Mouse (Mus musculus) ZHBTc4 (cell line): Measurements from ENCODE around the gene Lgr5.
A peak's percentile ranks its signal among the peaks of the same experiment; 100 is the strongest.

Experiments used
- DNase-seq: peaks from one replicate; pipeline ENCODE4 v3.0.0-alpha.2; 2011; ENCODE audit warnings: low read depth, low spot score

Gene Lgr5

DNA sequence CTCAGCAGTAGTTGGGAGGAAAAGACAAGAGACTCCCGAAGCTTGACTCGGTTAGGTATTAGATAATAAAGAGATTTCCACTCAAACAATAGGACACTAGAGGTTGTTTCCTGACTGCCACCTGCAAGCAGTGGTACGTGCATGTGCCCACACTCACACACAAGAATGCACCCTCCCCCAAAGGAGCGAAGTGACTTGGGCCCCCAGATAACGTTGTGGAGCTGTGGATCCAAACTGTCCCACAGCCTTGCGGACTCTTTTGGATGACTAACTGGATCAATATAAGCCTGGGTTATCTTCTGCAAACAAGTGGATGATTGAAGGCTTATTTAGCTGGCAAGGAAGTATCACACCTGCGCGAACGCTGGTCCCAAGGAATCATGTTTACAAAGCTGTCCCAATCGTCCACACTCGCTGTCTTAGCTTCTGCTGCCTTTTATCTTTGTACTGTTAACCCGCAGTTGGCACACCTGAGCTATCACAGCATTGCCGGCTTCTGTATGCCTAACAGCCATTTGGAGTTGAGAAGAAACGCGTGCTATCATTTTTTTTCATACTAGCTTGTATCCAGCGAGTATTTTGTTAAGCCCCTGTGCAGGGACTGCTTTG is 81.8 kb downstream of the Lgr5 start:
- DNase-seq, result no peak

DNA sequence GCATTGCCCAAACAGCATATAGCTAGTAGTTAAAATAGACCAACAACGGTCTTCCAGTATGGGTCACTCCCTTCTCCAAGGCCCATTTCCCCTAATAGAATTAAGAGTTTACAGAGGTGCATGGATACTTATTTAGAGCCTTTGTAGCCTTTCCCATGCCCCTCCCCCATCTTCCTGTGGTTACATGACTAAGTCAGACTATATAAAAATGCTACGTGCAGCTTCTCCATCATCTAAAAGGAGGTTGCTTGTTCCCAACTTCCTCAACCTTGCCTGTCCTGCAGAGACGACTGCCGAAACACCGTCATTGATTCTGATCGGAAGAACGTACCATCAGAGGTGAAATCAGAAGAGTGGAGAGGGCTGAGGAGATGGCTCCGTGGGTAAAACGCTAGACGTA is 82.4 kb downstream of the Lgr5 start:
- DNase-seq, result no peak

DNA sequence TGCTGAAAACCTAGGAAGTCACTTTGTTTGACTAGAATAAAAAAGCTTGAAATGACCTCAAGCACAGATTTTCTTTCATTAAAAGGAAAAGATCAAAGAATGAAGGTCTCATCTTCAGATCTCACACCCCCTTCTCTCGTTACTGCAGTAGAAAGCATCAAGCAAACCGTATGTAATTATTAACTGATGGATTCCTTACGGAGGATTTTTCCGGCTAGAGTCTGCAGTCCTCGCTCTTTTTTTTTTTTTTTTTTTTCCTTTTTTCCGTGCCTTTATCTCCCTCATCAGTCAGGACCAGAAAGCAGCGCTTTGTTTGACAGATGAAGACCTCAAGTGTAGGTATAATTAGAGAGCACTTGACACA is 93.8 kb downstream of the Lgr5 start:
- no peak for DNase-seq

DNA sequence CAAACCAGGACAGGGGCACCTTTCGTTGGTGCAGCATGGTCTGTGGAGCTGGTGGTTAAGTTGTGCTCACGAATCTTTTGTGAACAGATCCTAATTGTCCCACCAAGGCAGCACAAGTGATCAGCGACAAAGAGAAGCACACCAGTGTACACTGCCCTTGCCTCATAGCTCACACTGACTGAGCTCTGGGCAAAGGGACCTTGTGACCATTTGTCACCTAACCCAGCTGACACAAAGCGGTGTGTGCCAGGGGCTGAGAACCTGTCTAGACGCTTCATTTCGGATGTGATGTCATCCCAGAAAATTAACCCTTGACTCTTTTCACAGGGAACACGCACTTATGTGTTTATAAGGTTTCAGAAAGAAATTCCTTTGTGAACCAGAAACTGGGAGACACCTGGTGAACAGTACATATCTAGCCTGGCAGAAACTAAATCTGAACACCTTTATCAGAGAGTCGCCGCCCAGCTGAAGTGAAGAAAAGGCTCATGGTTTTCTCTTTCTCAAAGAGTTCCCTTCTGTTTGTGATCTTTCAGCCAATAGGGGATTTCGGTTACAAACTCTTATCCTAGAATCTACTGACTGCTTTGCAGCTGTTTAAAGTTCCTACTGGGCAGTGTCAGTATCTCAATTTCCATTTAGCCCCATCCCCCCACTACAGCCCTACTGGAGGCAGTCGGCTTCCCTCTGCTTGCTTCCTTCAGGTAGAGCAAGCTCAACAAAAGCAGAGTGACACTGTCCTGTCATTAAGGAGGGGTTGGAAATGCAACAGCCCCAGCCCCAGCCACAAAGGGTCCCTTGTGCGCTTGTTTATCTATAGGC is 94.4 kb downstream of the Lgr5 start:
- DNase-seq, result no peak

DNA sequence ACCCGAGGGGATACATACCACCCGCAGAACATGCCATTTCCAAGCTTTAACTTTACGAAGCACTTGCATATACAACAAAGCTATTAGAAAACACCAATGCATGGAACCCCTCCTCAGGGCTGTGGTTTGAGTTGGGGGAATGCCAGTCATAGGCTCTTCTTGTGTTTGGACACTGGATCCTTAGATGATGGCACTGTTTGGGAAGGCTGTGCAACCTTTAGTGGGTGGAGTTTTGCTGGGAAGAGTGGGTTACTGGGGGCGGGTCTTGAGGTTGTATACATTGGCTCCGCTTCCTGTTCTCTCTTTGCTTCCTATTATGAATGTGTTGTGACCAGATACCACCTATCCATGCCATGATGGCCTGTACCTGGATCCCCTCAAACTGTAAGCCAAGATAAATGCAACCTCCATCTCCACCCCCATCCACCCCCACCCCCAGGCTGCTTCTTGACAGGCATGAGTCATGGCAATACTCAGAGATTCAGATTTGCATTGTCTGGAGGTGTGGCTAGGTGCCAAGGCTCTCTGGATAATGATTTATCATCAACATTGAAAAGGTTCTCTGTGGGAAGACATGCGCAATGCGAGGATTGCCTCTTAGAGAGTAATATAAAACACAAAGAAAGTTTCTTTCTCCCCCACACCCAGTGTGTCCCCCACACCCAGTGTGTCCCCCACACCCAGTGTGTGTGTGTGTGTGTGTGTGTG is 95.6 kb downstream of the Lgr5 start:
- DNase-seq, result no peak

DNA sequence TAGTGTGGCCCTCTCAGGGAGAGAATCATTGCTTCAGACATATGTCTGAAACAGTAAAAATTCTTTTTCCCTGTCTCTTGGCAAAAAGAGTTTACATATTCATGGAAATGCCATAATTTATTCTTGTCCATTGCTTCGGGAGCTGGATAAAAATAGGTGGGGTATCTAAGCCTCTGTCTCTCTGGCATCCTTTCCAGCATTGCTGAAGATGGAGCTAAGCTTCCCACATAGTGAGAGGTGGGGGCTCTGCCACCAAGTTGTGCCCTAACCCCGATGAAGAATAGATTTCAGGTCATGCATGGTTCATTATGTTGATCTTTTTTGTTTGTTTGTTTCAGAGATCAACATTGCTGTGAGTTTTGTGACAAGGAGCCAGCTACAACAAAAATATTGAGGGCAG is 102.0 kb downstream of the Lgr5 start:
- no peak for DNase-seq

DNA sequence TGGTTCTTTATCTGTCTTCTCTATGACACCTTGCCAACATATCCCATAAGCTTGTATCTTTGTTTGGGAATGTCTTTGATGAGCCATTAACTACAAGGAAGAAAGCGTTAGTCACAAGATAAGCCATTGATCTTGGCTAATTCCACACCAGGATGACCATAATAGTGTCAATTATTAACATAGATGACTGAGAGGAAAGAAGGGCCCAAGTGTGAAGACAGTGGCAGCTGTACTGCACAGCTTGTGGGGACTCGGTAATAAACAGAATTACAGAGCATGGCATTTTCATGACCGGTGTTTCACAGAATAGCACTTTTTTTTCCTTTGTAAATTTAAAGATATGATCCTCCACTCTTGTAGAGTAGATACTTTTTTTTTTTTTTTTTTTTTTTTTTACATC is 102.9 kb downstream of the Lgr5 start:
- no peak for DNase-seq

DNA sequence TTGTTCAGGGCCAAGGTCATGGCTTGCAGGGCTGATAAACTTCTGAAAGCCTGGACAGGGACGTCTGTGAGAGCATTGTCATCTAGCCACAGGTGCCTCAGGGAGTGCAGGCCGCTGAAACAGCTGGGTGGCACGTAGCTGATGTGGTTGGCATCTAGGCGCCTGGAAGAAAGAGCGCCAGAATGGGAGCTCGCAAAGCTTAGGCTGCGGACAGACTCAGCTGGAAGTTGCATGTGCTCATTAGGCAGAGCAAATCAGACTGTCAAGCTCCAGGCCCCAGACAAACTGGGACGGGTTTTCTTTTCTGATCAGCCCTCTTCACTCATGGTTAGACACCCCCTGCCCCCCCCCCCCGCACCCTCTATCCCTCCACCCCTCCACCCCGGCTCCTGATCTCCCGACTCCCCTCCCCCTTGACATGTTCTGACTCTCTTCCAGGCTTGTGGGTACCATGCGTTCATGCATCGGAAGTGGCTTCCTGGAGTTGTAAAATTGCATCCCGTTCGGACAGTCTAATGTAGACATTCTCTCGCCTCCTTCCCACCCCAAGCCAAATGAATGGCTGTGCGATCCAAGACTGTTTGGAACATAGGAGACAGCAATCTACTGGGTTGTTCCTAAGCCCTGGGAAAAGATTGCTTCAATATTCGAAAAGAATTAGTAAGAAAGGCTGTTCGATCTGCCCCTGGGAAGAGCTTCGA is 109.0 kb downstream of the Lgr5 start:
- DNase-seq, result no peak

DNA sequence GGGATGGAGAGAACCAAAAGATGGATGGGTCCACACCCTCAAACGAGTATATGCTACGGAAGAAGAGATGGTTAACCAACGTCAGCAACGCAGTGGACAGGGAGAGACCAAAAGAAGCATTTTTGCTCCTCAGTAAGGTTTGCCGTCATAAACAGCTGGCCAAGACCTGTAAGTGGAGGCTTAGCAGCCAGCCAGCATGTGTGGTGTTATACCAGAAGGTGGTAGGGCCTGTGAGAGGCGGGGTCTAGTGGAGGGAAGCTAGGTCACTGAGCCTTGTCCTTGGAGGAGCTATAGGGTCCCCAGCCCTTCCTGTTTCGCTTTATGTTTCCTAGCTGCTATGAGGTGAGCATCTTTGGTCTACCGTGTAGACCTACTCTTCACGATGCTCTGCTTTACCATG is 111.1 kb downstream of the Lgr5 start:
- no peak for DNase-seq

DNA sequence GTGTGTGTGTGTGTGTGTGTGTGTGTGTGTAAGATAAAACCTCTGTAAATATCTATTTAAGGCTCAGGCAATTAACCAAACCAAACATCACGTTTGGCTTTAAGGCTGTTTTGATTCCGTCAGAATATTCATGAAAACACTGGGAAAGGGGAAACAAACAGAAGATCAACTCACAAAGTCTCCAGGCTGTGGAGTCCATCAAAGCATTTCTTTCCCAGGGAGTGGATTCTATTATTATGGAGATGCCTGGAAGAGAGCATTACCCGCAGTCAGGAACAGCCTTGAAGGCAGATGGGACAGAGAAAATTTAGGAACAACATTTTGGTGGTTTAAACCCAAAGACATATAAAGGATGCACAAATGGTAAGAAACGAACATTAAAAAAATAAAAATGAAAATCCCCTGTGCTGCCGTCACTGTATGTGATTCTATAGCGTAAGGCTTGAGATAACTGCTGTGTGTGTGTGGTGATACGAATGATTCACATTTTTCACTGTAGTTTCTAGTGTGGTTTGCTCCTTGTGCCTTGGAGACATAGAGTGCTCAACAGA is 112.5 kb downstream of the Lgr5 start:
- DNase-seq, result peak; percentile 60

DNA sequence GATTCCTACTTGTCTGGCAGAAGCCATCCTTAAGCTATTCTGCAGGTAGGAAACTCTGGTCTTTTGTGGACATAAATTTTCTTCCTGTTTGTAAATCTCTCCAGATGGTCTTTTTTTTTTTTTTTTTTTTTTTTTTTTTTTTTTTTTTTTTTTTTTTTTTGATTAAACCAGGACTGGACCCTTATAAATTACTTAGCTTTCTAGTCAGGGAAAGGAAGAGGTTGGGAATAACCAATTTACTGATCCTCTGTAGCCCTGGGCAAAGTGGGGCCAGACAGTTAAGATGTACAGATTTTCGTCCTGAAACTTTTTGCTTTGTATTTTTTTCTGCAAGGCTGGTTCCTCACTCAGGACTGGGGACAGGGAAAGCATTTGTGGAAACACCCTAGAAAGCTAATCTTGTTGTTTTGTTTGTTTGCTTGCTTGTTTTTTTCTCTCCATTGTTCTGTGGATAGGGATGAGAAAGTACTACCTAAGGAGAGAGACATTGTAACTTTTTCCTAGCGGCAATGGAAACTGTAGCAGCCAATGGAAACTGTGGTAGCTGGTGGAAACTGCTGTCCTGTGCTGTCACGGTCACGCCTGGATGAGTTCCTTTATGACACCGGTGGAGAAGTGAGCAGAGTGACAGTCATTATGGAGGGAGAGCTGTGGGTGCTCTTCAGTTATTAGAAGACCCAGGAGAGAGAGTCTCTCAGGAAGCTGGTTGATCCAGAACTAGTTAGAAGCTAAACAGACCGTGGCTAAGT is 114.2 kb downstream of the Lgr5 start:
- DNase-seq, result no peak

DNA sequence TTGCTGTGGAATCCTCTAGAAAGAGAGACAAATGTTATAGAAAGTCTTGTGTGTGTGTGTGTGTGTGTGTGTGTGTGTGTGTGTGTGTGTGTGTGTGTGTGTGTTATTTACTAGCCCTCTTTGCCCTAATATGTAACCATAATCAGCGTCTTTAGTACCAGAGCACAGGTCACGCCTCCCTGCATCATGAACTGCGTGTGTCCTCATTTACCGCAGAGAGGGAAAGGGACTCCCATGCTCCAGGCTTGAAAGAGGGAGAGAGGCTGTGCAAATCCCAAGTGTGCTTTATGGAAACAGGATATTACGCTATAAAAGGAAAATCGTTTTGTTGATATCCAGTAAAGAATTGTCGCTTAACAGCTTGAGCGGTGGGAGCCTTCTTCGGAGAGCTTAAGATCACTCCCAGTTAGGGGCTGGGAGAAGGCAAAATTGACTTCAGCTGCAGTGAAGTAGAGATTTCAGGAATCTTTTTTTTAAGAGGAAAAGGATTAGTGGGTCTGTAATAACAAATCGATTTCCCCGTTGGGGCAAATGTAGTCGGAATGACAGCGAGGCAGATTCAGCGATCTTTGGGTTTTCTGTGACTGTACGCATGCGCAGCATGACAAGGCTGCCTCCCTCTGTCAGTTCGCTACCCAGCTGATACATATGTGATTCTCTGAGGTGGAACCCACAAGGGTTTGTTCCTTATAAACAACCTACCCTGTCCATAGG is 116.8 kb downstream of the Lgr5 start:
- DNase-seq, result no peak

DNA sequence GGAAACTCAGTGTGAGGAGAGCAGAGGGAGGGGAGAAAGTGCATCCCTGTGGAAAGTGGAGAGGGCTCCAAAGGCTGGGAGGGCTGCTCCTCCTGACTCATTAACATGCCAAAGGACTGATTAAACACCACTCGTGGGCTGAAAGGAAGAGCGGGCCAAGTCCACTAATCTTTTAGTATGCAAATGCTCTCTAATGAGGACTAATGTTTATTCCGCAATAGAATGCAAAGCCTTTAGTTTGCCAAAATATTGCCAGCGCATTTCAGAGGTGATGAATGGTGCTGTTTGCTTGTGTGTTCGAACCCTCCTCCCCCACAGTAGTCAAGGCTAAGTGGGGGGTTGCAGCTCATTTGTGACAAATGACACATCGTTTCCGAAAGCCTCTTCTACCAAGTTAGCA is 118.5 kb downstream of the Lgr5 start:
- peak; percentile 89 for DNase-seq

DNA sequence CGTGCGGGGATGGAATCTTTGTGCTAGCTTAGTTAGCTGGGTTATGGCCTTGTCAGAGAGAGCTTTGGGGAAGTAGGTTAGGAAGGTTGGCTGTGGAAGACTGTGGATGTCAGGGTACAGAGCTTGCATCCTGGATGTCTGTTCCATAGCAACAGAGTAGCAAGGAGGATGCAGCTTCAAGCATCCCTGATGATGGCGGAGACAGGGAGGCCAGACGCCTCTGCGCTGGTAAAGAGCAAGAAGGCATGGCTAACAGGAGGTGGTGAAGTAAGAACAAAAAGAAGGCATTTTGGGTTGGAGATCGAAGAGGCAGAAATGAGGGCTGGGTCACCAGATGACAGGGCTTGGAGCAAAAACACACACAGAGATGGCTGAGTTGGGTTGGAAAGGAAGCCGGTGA is 118.9 kb downstream of the Lgr5 start:
- DNase-seq, result no peak

DNA sequence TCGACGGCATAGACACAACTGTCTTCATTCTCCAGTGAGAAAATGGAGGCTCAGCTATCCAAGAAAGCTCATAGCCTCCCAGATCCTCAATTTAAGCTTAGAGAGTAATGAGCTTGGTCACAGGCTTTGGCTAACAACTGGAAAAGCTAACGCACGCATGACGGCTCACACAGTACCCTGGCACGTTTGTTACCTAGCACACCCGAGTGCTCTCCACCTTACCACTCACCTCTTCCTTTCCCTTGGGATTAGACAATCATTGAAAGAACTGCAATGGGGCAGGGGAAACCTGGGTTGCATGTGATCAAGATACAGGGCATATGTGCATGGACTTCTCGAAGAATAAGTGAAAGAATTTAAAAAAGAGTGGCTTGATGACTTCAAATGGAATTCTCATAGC is 119.6 kb downstream of the Lgr5 start:
- DNase-seq, result no peak

DNA sequence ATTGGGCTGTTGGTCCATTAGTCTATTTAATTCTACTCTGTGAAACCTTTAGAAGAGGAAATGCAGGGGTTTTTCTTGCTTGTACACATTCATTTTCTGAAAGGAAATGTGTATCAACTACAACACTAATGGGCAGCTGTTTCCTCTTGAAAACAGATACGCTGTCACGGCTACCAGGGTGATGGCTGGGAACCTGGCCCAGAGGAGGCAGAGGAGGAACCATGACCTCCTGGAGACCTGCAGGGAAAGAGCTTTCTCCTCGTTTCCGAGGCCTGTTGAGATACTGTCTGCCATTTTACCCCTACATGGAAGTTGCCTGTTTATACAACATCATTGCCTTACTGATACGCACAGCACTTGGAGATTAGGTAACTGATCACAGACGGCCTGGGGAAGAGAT is 121.8 kb downstream of the Lgr5 start:
- no peak for DNase-seq

DNA sequence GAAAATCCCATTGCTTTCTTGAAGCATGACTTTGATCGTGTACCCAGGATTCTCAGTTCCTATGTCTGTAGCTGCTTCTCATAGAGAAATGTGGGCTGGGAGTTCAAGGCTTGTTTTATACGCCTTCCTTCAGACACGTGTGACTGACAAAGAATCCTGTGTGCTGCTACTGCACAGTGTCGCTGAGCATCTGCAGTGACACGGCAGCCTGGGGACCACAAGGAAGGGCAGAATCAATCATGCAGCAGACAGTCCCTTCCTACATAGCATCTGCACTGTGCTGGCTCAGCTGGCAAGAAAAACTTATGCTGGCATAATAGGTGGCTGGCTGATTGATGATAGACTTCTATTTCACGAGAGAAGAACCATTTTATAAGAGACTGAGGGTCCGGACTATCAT is 122.5 kb downstream of the Lgr5 start:
- DNase-seq, result no peak

DNA sequence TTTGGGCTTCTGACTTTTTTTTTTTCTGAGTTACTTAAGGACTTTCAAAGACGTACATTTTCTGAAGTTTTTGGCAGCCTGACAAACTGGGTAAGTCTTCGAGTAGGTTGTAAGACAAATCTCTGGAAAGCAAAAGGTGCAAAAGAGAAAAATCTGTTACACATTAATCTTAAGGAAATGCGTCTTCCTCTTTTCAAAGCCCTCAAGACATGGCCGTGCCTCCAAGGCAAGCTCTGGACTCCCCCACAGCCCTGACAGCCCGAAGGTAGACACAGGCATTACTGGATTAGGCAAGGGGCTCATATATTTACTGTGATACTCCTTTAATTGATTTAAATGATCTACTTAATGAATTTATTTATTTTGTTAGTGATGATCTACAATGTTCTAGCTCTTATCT is 124.9 kb downstream of the Lgr5 start:
- DNase-seq, result no peak

DNA sequence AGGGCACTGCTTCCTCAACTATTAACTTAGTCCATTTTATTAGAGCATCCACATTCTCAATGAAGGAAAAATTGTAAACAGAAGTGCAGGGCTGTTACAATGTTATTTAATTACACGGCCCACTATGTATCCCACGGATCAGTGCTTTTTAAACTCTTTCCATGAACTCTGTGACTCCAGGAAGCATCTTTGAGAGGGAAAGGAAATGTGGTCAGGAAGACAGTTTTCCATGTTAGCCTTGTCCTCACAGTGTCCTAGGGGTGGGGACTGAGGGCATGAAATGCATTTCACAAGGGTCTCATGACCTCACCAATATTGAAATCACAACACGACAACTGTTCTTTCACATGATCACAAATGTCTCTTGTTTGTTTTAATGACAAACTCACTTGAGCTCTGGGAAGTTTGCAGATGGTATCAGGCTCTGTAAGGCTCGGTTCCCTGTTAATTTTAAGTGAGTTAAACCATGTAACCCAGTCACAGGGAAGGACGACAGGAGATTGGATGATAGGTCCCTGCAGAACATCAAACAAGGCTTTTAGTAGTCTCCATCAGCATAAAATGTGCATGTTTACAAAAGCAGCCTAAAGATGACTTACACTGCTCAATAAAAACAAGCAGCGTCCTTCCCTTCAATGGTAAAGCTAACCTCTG is 130.1 kb downstream of the Lgr5 start:
- no peak for DNase-seq

DNA sequence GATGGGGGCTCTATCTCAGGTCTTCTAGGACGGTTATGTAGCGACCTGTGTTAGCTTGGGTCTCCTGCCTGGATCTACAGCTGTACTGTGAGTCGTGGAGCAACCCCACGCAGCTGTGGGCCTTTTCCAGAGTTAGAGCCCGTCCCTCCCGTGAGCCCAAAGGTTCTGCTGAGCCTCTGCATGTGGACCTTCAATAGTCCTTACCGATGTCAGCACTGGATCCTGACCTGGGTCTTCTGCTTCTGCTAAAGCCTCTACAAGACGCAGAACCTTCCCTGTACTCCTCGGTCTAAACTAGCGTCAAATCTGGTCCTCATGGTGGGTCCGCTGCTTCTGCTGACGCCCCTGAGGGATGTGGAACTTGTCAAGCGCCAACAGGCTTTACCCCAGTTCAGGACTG is 139.0 kb downstream of the Lgr5 start:
- DNase-seq, result no peak
